In genomic region chr14:25795067-25795466, GRCm38 (mm10) we compare ENCODE assay signal across 8 mouse cellular contexts. TPM values are rescaled to one million over a fixed set of nuclear protein-coding genes. Genes with fewer than 3 reads are reported as not detected.
DNase-seq lines count a peak whose midpoint lies in the region; ATAC-seq and TF ChIP-seq lines count a peak whose summit lies in the region.

No protein-coding gene starts in this region.

- TF ChIP-seq CTCF in cortical plate, adult 2 months (IDR thresholded peaks at IDR 0.05; ENCODE audit: extremely low read depth, insufficient read depth, low read length) = no peak
- no peak for TF ChIP-seq CTCF in intestine, postnatal 0 days (IDR thresholded peaks at IDR 0.05; ENCODE audit: low read depth)

- no peak overlapping the region for H3K9ac ChIP-seq in forebrain, embryonic 13.5 days
- H3K9ac ChIP-seq in kidney, embryonic 16.5 days (replicated peaks; ENCODE audit: low read length) = no peak overlapping the region
- H3K9ac ChIP-seq in intestine, postnatal 0 days (ENCODE audit: low read depth, low read length) = no peak overlapping the region

- 84% methylated on average over 6 of the region's 6 CpGs for WGBS in forebrain, embryonic 10.5 days
- WGBS in forebrain, embryonic 13.5 days = 78% methylated on average over 6 of the region's 6 CpGs
- 56% methylated on average over 6 of the region's 6 CpGs for WGBS in kidney, embryonic 16.5 days
- WGBS in intestine, postnatal 0 days = 68% methylated on average over 6 of the region's 6 CpGs

- H3K27me3 ChIP-seq in forebrain, embryonic 10.5 days (ENCODE audit: poor library complexity, severe bottlenecking) = peaks cover 12% of the 10 kb centered on the region
- 0 out of 2 replicates have a peak, but pooled peaks cover 5% of the 10 kb centered on the region for H3K27me3 ChIP-seq in forebrain, embryonic 13.5 days
- no peaks in the 10 kb centered on the region for H3K27me3 ChIP-seq in kidney, embryonic 16.5 days (ENCODE audit: insufficient read depth, low read length)
- H3K27me3 ChIP-seq in intestine, postnatal 0 days (replicated peaks; ENCODE audit: control insufficient read depth, insufficient read depth, low read length) = no peaks in the 10 kb centered on the region

- no peaks in the 10 kb centered on the region for H3K36me3 ChIP-seq in forebrain, embryonic 10.5 days (replicated peaks)
- no peaks in the 10 kb centered on the region for H3K36me3 ChIP-seq in forebrain, embryonic 13.5 days (ENCODE audit: poor library complexity, severe bottlenecking)
- no peaks in the 10 kb centered on the region for H3K36me3 ChIP-seq in kidney, embryonic 16.5 days (ENCODE audit: insufficient read depth, low read length)
- H3K36me3 ChIP-seq in intestine, postnatal 0 days (ENCODE audit: control insufficient read depth, insufficient read depth) = no peaks in the 10 kb centered on the region

- H3K4me3 ChIP-seq in forebrain, embryonic 10.5 days = no peak overlapping the region
- H3K4me3 ChIP-seq in forebrain, embryonic 13.5 days = no peak overlapping the region
- no peak overlapping the region for H3K4me3 ChIP-seq in kidney, embryonic 16.5 days (ENCODE audit: low read length)
- no peak overlapping the region for H3K4me3 ChIP-seq in cortical plate, adult 2 months (ENCODE audit: insufficient read depth, low read length)
- no peak overlapping the region for H3K4me3 ChIP-seq in intestine, postnatal 0 days (ENCODE audit: low read depth, low read length)

- H3K27ac ChIP-seq in forebrain, embryonic 10.5 days = 0 out of 2 replicates have a peak overlapping the region, but pooled peaks have one; percentile 51
- H3K27ac ChIP-seq in forebrain, embryonic 13.5 days = no peak overlapping the region
- H3K27ac ChIP-seq in kidney, embryonic 16.5 days (ENCODE audit: low read length) = peak overlapping the region; percentile 78
- 0 out of 2 replicates have a peak overlapping the region, but pooled peaks have one; percentile 15 for H3K27ac ChIP-seq in cortical plate, adult 2 months (ENCODE audit: insufficient read depth, low read length)
- H3K27ac ChIP-seq in intestine, postnatal 0 days (ENCODE audit: low read depth, low read length) = peak overlapping the region; percentile 46; the same call in 1 of the 2 replicates

- no peak overlapping the region for H3K4me2 ChIP-seq in forebrain, embryonic 13.5 days
- H3K4me2 ChIP-seq in kidney, embryonic 16.5 days (replicated peaks; ENCODE audit: low read depth, low read length) = peak overlapping the region; percentile 12; the same call in 1 of the 2 replicates
- H3K4me2 ChIP-seq in intestine, postnatal 0 days (replicated peaks; ENCODE audit: low read depth) = no peak overlapping the region

- no peak for ATAC-seq in forebrain, embryonic 13.5 days
- ATAC-seq in kidney, embryonic 16.5 days (ENCODE audit: low FRiP score, low TSS enrichment) = no peak
- no peak for ATAC-seq in intestine, postnatal 0 days

- H3K9me3 ChIP-seq in forebrain, embryonic 10.5 days = no peaks in the 10 kb centered on the region
- no peaks in the 10 kb centered on the region for H3K9me3 ChIP-seq in forebrain, embryonic 13.5 days (replicated peaks)
- no peaks in the 10 kb centered on the region for H3K9me3 ChIP-seq in kidney, embryonic 16.5 days (ENCODE audit: low read length)
- no peaks in the 10 kb centered on the region for H3K9me3 ChIP-seq in intestine, postnatal 0 days (ENCODE audit: control insufficient read depth)

- no peak for DNase-seq in forebrain, embryonic 10.5 days (ENCODE audit: extremely low spot score, low spot score)
- DNase-seq in kidney, adult 11 months = no peak
- DNase-seq in spleen, postnatal 36 days (ENCODE audit: low spot score in 2 of 2) = no peak
- no peak for DNase-seq in urinary bladder, postnatal 36 days (ENCODE audit: low spot score in 2 of 2)

- no peak for TF ChIP-seq POLR2A in cortical plate, adult 2 months (IDR thresholded peaks at IDR 0.05; ENCODE audit: extremely low read depth, insufficient read depth, low read length)

- peaks cover 22% of the 10 kb centered on the region for H3K4me1 ChIP-seq in forebrain, embryonic 10.5 days
- H3K4me1 ChIP-seq in forebrain, embryonic 13.5 days = peaks cover 2% of the 10 kb centered on the region; the same call in 1 of the 2 replicates
- peaks cover 13% of the 10 kb centered on the region for H3K4me1 ChIP-seq in kidney, embryonic 16.5 days (ENCODE audit: insufficient read depth, low read length)
- peaks cover 2% of the 10 kb centered on the region; the same call in 1 of the 2 replicates for H3K4me1 ChIP-seq in cortical plate, adult 2 months (ENCODE audit: control insufficient read depth, insufficient read depth, low read length)
- no peaks in the 10 kb centered on the region for H3K4me1 ChIP-seq in intestine, postnatal 0 days (replicated peaks; ENCODE audit: control insufficient read depth, insufficient read depth, low read length)

RNA-seq across cellular contexts. Expression of gene Zcchc24, which starts 26.2 kb away (rescaled TPM):
- 8.1 TPM in 2 replicates for polyA plus RNA-seq in forebrain, embryonic 10.5 days (2016; fragmentation: Nextera tagmentation; extraction: Ambion mirVana)
- polyA plus RNA-seq in forebrain, embryonic 13.5 days (2015; fragmentation: Nextera tagmentation; extraction: Ambion mirVana) = 5.8 and 6.6 TPM in 2 replicates
- 12.2 and 17.3 TPM in 2 replicates for polyA plus RNA-seq in kidney, embryonic 16.5 days (2015; fragmentation: Nextera tagmentation; extraction: Ambion mirVana)
- 51.8 and 52.1 TPM in 2 replicates for polyA plus RNA-seq in cortical plate, adult 2 months (2012; rRNA removed)
- polyA plus RNA-seq in intestine, postnatal 0 days (2015; fragmentation: Nextera tagmentation; extraction: Ambion mirVana) = 10.3 and 12.1 TPM in 2 replicates

RNA-seq across cellular contexts. Expression of gene Anxa11, which starts 46.9 kb away (rescaled TPM):
- polyA plus RNA-seq in forebrain, embryonic 10.5 days (2016; fragmentation: Nextera tagmentation; extraction: Ambion mirVana) = 3.5 and 4.1 TPM in 2 replicates
- 1.8 and 2.1 TPM in 2 replicates for polyA plus RNA-seq in forebrain, embryonic 13.5 days (2015; fragmentation: Nextera tagmentation; extraction: Ambion mirVana)
- polyA plus RNA-seq in kidney, embryonic 16.5 days (2015; fragmentation: Nextera tagmentation; extraction: Ambion mirVana) = 65.8 and 67.9 TPM in 2 replicates
- polyA plus RNA-seq in cortical plate, adult 2 months (2012; rRNA removed) = 32.7 and 37.3 TPM in 2 replicates
- polyA plus RNA-seq in intestine, postnatal 0 days (2015; fragmentation: Nextera tagmentation; extraction: Ambion mirVana) = 82.3 and 86.7 TPM in 2 replicates
